Mouse (Mus musculus): ENCODE data around the gene Ckmt1.

Ckmt1 gene

GRCm38 (mm10) chr2:121412843-121413386, 55.4 kb downstream of the Ckmt1 start:
- DNase-seq (ENCODE audit: low read depth, low spot score), result no peak
